Mouse (Mus musculus): ENCODE measurements around the gene Fgfr2. TPM values are rescaled to one million over a fixed set of nuclear protein-coding genes. Genes with fewer than 3 reads are reported as not detected.
A peak's percentile ranks its signal among the peaks of the same experiment; 100 is the strongest.

The Fgfr2 gene
- total RNA-seq, 2 experiments from 2014 or later, result 56.7 to 61.5 TPM

DNA sequence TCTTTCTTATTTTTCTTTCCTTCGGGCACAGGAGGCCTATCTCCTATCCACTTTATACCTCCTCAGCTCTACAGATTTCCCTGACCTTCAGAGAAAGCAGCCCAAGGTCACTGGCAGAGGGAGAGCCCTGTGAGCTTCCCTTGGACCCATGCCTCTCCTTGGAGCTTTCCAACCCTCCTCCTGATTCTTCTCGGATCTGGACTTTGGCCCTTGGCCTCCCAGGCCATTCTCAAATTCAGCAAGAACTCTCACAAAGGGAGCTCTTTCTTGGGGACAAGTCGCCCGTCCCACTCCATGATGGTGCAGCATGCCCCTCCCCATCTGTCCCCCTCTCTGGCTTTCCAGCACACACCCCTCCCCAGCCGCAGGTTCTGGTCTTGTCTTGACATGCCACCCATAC is 2172.1 kb downstream of the Fgfr2 start:
- peak in 1 of 2 experiments; percentile 40 for DNase-seq (ENCODE audit: low spot score in 2 of 2)

GRCm38 (mm10) chr7:130950482-130950881 is 2172.7 kb downstream of the Fgfr2 start:
- DNase-seq (ENCODE audit: low spot score in 2 of 2), result no peak

DNA sequence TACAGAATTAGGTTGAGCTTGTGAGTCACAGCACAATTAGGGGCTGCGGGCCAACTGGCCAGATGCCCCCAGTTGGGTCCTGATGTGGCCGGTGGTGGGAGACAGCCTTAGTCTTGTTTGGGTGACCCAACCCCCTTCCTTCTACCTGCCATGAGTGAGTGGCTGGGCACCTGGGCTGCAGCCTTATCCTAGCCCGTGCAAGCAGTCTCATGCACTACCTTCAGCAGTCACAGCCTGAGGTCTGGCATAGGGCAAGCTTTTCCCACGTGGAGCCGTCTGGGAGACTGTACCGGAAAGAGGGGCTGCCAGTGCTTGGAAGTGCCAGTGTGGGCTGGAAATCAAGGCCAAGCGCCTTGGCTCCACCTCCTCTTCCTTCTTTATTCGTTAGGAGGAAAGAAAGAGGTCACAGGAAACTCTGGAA is 2173.8 kb downstream of the Fgfr2 start:
- DNase-seq (ENCODE audit: low spot score in 2 of 2), result peak in 1 of 2 experiments; percentile 67

DNA sequence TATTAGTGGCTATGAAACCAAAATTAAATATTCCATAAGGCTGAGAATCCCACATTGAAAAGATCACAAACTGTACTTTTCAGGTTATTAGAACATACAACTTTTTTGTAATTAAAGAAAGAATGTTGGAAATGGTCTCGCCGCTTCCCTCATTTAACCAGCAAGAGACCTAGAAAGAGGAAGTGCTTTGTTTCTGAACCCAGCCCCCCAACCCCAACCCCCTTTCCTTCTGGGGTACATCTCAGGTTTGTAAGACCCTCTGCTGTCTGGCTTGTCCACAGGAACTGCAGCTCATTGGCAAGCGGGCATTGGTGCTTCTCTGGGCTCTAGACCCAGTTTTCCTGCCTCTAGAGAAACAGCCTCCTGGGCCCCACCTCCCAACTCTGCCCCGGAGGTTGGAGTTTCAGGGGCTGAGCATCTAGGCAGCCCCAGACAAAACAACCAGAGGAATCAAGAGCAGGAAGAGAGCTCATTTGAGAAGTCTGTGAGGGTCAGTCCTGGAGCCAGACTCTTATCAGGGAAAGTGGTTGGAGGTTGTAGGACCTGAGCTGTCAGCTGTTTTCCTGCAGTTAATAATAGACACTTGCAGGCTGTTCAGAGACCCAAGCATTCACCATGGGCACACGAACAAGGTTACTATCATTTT is 2174.5 kb downstream of the Fgfr2 start:
- no peak for DNase-seq (ENCODE audit: low spot score in 2 of 2)

GRCm38 (mm10) chr7:130946303-130946702 is 2176.8 kb downstream of the Fgfr2 start:
- DNase-seq (ENCODE audit: low spot score in 2 of 2), result no peak

GRCm38 (mm10) chr7:130945730-130946129 is 2177.4 kb downstream of the Fgfr2 start:
- no peak for DNase-seq (ENCODE audit: low spot score in 2 of 2)

- DNase-seq (ENCODE audit: low spot score in 2 of 2), result no peak
Observed at GRCm38 (mm10) chr7:130944766-130945475, 2178.2 kb downstream of the Fgfr2 start.

- DNase-seq (ENCODE audit: low spot score in 2 of 2), result no peak
Observed at GRCm38 (mm10) chr7:130943280-130943895, 2179.8 kb downstream of the Fgfr2 start.

DNA sequence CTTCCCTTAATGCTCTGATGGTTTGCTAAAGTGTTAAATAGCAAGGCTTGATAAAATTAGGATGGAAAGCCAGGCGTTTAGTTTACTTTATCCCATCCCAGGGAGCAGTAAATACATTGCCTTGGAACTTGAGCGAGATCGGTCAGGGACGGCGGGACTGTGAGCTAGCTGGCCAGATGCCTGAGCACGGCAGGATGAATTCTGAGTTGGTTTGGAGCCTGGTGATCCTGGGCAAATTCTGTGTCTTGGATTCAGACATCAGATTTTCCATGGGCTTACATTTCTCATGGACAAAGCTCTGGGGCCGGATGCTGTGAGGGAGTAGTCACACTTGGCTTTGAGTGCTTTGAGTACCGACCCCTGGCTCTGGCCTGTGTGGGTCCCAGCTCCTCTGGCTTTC is 2182.4 kb downstream of the Fgfr2 start:
- no peak for DNase-seq (ENCODE audit: low spot score in 2 of 2)

- no peak for DNase-seq (ENCODE audit: low spot score in 2 of 2)
Observed at GRCm38 (mm10) chr7:130938896-130939295, 2184.3 kb downstream of the Fgfr2 start.

DNA sequence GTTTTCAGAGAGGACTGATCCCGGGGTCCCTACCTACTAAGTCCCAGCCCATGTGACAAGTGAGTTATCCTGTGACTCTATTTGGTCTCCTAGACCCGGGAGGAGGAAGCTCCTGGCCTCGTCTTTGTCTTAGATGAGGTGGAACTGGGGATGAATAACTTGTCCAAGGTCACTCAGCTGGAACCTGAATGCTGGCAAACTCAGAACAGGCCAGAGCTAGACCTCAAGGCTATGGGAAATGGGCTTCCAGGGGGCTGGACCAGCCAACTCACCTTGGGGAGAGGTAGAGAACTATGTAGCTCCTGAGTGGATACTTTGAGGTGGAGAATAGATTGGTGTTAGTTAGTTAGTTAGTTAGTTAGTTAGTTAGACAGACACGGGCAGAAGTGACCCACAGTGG is 2185.1 kb downstream of the Fgfr2 start:
- DNase-seq (ENCODE audit: low spot score in 2 of 2), result no peak

- no peak for DNase-seq (ENCODE audit: low spot score in 2 of 2)
Observed at GRCm38 (mm10) chr7:130937266-130937841, 2185.8 kb downstream of the Fgfr2 start.

DNA sequence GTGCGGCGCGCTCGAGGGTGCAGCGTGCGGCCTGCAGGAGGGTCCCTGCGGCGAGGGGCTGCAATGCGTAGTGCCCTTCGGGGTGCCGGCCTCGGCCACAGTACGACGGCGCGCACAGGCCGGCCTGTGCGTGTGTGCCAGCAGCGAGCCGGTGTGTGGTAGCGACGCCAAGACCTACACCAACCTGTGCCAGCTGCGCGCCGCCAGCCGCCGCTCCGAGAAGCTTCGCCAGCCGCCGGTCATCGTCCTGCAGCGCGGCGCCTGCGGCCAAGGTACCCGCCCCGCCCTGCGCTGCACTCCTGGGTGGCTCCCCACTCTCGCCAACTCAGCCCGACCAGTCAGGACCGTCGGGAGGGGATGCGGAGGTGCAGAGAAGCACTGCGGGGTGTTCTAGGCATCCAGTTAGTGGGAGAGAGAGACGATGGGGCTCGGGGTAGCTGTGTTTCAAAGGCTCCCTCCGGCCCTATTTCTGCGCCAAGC is 2186.6 kb downstream of the Fgfr2 start:
- no peak for DNase-seq (ENCODE audit: low spot score in 2 of 2)

DNA sequence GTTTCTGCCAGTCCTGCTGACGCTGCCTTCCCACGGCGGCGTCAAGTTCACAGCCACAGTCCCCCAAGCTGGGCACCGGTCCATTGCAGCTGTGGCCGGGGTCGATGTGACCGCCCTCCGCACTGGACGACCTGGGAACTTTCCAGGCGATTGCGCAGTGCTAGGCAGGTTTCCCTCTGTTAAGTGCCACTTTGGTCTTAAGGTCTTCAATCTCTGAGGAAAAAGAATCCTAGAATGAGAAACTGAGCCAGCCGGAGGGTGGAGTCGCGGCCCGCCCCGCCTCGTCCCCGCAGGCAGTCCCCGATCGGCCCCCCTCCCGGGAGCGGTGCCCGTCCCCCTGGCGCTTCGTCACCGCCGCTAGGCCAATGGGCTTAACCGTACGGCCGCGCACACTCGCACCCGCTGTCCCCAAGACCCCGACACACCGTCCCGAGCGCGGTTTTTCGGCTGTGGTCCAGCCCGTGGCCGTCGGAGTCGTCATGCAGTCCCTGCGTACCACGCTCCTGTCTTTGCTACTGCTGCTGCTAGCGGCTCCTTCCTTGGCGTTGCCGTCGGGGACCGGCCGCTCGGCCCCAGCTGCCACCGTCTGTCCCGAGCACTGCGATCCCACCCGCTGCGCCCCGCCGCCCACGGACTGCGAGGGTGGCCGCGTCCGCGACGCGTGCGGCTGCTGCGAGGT is 2187.2 kb downstream of the Fgfr2 start, which contains the start of gene Htra1:
Htra1 (plus strand) TSS at position 319 of the 679 bp plus-strand sequence.
- peak; percentile 80 to 88 for DNase-seq (ENCODE audit: low spot score in 2 of 2)

GRCm38 (mm10) chr7:130935421-130935792 is 2187.7 kb downstream of the Fgfr2 start:
- DNase-seq (ENCODE audit: low spot score in 2 of 2), result no peak

DNA sequence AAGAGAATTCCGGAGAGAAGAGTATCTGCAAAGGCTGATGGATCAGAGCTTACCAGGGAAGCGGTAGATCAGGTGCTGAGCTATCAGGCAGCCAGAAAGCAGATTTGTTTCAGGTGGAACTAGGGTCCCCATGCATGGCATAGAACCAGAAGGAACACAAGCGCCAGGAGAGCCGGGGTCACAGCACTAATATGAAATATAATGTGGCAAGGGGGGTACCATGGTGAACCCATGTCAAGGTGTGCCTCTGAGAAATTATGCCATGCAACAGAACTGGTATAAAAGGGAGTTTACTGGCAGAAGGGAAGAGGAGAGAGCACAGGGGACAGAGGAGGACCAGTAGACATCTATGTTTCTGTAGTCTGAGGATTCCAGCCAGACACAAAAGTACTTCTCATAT is 2188.5 kb downstream of the Fgfr2 start:
- DNase-seq (ENCODE audit: low spot score in 2 of 2), result no peak

GRCm38 (mm10) chr7:130932921-130933320 is 2190.2 kb downstream of the Fgfr2 start:
- DNase-seq (ENCODE audit: low spot score in 2 of 2), result no peak

DNA sequence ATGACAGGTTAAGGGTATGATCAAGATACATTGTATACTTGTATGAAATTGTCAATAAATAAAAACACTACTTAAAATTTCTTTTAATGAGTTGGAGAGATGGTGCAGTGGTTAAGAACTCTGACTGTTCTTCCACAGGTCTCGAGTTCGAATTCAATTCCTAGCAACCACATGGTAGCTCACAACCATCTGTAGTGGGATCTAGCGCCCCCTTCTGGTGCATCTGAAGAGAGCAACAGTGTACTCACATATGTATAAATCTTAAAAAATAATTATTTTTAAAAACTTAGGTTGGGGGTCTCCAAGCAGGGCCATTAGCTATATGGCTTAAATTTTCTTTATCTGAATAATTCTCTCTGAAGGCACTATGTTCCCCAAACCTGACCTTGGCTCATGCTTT is 2192.7 kb downstream of the Fgfr2 start:
- DNase-seq (ENCODE audit: low spot score in 2 of 2), result no peak

GRCm38 (mm10) chr7:130922981-130923731 is 2200.0 kb downstream of the Fgfr2 start:
- peak; percentile 47 to 65 for DNase-seq (ENCODE audit: low spot score in 2 of 2)

GRCm38 (mm10) chr7:130918260-130918659 is 2204.9 kb downstream of the Fgfr2 start:
- peak in 1 of 2 experiments; percentile 74 for DNase-seq (ENCODE audit: low spot score in 2 of 2)

Measured in layer of hippocampus, adult 18-20 months (tissue).